Mouse (Mus musculus): ENCODE measurements at regions not wholly inside any gene's neighbourhood (a gene's known extent, or its start where the extent isn't known, plus 50 kb on each side); places are given as distances from the start of the nearest gene placed in this dataset.
A peak's percentile ranks its signal among the peaks of the same experiment; 100 is the strongest.

DNA sequence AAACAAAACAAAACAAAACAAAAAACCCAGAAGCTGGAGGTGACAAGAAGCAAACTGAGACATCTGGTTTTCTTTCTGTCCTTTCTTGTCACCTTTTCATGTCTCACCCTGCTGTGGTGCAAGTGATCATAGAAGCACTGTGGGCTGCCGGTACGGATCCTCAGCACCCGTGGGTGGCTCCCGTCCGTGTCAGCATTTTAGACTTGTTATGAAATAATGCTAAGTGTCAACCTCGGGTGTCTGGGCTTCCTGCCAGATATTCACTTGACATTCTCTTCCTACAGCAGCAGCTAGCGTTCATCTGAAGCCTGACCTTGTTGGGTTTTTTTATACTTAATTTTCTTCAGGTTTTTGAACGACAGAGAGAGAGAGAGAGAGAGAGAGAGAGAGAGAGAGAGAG is 404.7 kb downstream of the Pla2g4a start:
- WGBS: 74% methylated on average over 8 of the region's 8 CpGs
- no peaks in the 10 kb centered on the region for H3K9me3 ChIP-seq (replicated peaks)
- H3K27ac ChIP-seq: no peak overlapping the region

DNA sequence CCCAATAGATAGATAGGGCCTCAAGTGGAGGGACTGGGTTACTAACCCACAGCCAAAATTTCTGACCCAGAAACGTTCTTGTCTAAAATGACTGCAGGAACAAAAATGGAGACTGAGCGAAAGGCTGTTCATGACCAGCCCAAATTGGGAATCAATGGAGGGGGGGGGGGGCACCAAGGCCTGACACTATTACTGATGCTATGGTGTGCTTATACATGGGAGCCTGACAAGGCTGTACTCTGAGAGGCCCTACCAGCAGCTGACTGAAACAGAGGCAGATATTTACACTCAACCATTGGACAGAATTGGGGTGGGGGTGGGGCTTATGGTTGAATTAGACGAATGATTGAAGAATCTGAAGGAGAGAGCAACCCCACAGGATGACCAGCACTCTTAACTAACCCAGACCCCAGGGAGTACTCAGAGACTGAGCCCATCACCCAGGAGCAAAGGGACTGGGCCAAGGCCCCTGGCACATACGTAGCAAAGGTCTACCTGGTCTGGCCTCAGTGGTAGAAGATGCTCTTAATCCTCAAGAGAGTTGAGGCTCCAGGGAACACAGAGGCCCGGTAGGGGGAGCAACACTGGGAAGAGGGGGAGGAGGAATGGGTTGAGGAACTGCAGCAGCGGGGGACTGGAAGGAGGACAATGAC is 405.6 kb downstream of the Pla2g4a start:
- 80% methylated on average over 6 of the region's 6 CpGs for WGBS
- ATAC-seq: 0 out of 2 replicates have a peak, but pooled peaks have one; percentile 24
- no peak overlapping the region for H3K9ac ChIP-seq

More for the DNA sequence above, 404.7 kb downstream of the Pla2g4a start:
- Histone ChIP-seq H3K4me3 (no peak overlapping the region), H3K9ac (no peak overlapping the region), H3K4me2 (no peak overlapping the region), H3K36me3 (ENCODE audit: poor library complexity, severe bottlenecking) (no peaks in the 10 kb centered on the region), H3K4me1 (no peaks in the 10 kb centered on the region), H3K27me3 (no peaks in the 10 kb centered on the region)
- no peak for ATAC-seq

DNA sequence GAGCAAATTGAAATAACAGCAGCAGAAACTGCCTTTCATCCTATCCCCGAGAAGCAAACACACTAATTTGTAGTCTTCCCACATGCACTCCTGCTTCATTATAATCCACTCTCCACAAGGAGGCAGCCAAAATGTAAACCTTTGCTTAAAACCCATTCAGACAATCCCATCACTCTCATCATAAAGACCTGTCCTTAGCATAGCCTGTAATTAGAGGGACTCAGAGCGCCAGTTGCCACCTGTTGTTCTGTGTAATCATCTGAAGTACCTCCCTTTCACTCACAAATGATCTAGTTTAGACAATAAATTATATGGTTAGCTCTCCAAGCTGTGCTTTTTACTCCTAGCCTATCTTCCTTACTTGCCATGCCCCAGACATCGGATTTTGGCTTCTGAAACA is 415.0 kb downstream of the Pla2g4a start:
- Histone ChIP-seq H3K4me3 (no peak overlapping the region), H3K36me3 (ENCODE audit: poor library complexity, severe bottlenecking) (no peaks in the 10 kb centered on the region), H3K4me1 (peaks cover 9% of the 10 kb centered on the region; the same call in 1 of the 2 replicates), H3K9me3 (replicated peaks) (no peaks in the 10 kb centered on the region), H3K4me2 (no peak overlapping the region), H3K9ac (no peak overlapping the region), H3K27ac (no peak overlapping the region), H3K27me3 (no peaks in the 10 kb centered on the region)
- WGBS: 28% methylated on average over 3 of the region's 3 CpGs
- ATAC-seq: peak; percentile 81; the same call in 1 of the 2 replicates

More for the DNA sequence above, 405.6 kb downstream of the Pla2g4a start:
- Histone ChIP-seq H3K4me2 (no peak overlapping the region), H3K27me3 (no peaks in the 10 kb centered on the region), H3K36me3 (ENCODE audit: poor library complexity, severe bottlenecking) (no peaks in the 10 kb centered on the region), H3K4me1 (no peaks in the 10 kb centered on the region), H3K9me3 (replicated peaks) (no peaks in the 10 kb centered on the region), H3K27ac (no peak overlapping the region), H3K4me3 (no peak overlapping the region)

DNA sequence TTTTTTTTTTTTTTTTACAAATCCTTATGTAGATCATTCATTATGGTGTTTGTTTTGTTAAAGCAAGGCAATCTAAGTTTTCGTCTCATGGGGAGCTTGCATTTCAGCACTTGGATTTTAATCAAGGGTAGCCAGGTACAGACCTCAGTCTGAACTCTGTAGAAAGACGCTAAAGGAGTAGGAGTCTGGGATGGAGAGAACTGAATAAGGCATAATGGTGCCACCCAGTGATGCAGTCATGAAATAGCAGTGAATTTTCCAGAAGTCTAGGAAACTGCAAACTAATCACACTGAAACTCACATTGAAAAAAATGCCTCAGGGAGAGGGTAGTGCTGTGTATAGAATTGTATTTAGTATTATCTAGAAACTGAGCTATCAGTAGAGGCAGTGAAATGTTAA is 419.7 kb downstream of the Pla2g4a start:
- H3K4me1 ChIP-seq: peaks cover 7% of the 10 kb centered on the region; the same call in 1 of the 2 replicates
- no peaks in the 10 kb centered on the region for H3K9me3 ChIP-seq (replicated peaks)
- H3K4me2 ChIP-seq: no peak overlapping the region
- no peak for ATAC-seq
- no peak overlapping the region for H3K4me3 ChIP-seq
- 49% methylated on average over 2 of the region's 2 CpGs for WGBS
- H3K27me3 ChIP-seq: no peaks in the 10 kb centered on the region
- no peak overlapping the region for H3K27ac ChIP-seq
- no peak overlapping the region for H3K9ac ChIP-seq
- H3K36me3 ChIP-seq (ENCODE audit: poor library complexity, severe bottlenecking): no peaks in the 10 kb centered on the region

DNA sequence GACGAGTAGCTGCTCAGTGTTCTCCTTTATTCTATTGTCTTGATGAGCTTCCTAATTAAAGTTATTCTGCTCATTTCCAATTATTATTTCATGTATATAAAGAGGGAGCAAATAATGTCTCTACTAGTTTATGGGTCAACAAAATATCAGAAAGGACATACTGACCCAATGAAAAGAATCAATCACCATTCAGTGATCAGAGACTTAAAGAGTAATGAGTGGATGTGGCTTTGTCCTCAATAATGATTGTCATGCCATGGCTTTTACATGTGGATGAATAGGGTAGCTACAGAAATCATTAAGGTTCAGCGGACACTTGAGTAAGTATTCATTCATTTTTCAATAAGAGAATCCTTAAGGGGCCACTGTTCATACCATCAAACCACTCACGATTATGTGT is 427.4 kb downstream of the Pla2g4a start:
- 24% methylated on average over 3 of the region's 3 CpGs for WGBS
- Histone ChIP-seq H3K4me2 (no peak overlapping the region), H3K27me3 (no peaks in the 10 kb centered on the region), H3K9ac (no peak overlapping the region), H3K9me3 (replicated peaks) (no peaks in the 10 kb centered on the region), H3K27ac (no peak overlapping the region), H3K36me3 (ENCODE audit: poor library complexity, severe bottlenecking) (no peaks in the 10 kb centered on the region), H3K4me1 (no peaks in the 10 kb centered on the region), H3K4me3 (no peak overlapping the region)
- ATAC-seq: no peak

Data from forebrain, embryonic 13.5 days (tissue).